Mouse (Mus musculus): ENCODE data around the gene Gng2.

The Gng2 gene

DNA sequence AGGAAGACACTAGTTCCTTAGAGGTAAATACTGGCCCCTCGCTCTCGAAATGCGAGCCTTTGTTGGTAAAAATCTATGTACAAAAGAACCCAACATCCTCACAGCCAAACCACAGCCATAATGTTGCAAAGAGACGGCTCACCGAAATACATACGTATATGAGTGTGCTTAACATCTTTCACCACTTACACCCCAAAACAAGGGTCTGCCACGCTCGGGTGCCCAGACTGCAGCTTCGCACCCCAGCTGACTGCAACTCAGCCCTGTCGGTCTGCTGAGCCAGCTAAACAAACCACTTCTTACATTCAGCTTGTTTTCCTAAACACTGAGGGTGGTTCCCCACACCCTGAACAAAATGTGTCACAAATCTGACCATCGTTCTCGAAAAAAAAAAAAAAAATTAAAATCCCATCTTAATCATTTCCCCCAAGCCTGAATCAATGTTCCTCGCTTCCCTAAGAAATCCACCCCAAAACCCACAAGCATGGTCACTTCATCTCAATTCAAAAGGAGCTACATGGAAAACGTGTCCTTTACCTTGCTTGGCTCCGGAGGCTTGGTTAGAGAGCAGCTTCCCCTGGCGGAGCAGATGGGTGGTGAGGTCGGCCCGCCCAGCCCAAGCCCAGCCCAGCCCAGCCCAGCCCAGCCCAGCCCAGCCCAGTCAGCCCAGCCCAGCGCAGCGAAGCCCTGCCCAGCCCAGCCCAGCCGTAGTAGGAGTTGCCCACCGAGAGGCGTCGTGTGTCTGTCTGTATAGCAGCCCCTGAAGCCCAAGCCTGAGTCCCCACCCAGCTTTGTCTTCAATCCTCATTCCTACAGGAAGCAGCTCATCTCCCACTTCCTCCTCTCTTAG is 781 bp downstream of the Gng2 start:
- in situ Hi-C loops (cut with MboI, MseI), result no loop called here

DNA sequence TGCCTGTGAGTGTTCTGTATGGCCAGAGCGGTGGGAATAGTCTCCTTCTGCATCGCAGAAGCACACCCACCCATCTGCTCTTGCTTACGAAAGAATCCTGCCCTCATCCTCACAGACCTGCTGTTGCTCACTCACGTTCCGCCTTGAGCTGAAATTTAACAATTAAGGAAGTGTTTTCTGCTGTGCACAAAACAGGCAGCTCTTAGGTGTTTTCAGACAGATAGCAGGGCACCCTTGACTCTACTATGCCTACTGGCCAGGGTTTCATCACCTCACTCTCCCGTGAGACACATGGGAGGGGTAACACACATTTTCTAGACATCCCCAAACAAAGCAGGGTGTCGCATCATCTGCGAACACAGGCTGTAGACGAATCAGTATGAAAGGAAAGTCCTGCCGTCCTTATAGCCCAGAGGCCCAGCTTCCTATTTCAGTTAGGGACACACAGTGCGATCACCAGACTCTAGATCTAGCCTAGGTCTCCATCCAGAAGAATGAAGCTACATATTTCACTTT is 2.4 kb downstream of the Gng2 start:
- in situ Hi-C loops (cut with MboI, MseI), result no loop called here

DNA sequence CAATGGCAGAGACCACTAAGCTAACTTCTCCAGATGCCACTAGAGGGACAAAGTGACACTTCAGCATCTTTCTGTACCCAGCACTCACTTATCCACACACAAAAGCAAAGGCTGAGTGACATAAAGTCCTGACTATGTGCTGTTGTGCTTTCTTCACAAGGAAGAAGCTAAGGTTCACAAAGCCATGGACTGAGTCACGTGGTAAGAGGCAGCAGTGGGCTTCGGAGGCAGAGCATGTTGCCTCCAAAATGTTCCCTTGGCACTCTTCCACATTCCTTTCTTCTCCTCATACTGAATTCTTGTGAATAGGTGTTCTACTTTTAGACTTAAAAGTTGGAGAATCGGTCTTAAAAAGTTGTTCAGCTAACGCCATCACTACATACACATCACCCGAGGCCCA is 3.0 kb downstream of the Gng2 start:
- in situ Hi-C loops (cut with MboI, MseI), result no loop called here

DNA sequence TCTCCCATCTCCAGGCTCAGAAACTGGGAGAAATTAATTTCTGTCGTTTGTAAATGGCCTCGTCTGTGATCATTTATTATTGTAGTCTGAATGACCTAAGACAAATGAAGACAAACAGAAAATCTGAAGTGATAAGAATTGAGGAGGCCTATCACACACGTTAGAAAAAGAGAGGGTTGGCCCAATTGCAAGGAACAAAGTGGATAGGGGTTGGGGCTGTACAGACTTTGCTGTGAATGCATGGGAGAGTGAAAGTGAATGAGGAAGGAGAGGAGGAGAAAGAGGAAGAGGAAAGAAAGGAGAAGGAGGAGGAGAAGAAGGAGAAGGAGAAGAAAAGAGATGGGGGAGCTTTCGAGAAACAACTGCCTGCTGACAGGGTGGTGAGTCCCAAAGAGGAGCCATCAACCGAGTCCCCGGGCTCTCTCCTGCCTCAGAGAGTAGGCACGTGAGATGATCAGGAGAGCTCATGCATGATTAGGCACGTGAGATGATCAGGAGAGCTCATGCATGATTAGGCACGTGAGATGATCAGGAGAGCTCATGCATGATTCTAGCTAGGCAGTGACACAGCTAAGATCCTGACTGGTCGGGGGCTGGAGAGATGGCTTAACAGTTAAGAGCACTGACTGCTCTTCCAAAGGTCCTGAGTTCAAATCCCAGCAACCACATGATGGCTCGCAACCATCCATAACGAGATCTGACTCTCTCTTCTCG is 5.0 kb downstream of the Gng2 start:
- in situ Hi-C loops (cut with MboI, MseI), result no loop called here

DNA sequence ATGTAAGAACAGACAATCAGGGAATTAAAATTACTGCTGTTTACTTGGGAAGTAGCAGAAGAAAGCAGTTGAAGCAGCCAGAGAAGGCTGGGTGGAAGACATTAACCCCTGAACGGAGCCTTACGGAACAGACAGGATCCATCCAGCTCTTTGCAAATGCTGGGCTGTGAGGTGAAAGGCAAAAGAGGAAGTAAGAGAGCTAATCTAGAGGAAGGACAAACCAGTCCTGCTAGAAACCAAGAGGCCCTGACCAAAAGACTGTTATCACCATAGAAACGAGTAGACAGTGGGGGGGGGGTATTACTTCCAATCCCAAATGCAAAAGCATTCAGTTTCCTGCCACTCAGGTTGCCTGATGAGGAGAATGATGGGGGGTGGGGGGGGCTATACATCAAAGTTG is 6.6 kb downstream of the Gng2 start:
- in situ Hi-C loops (cut with MboI, MseI), result no loop called here

DNA sequence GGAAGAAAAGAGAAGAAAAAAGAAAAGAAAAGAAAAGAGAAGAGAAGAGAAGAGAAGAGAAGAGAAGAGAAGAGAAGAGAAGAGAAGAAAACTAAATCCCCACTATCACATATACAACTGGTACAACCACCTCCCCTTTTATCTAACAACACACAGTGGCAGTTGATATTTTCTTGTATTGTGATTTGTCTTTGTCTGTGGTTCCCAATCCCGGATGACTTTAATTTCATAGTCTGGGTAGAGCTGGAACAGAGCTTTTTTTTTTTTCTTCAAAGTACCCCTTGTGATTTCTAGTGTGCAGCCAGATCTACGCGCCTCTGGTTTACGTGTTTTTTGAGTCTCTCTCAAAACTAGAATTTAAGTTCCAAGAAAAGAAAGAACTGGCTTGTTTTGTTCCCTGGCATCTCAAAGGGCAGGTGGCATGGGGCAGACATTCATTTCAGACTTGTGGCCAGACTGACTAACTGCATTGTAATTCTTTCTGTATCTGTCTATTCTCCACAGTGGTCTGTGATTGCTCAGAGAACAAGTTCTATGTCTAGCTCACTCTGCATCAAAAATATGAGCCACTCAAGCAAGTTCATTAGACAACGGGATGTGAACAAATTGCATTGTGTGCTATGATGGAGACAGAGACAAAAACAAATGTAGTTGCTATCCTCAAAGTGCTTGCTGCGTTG is 7.2 kb downstream of the Gng2 start:
- in situ Hi-C loops (cut with MboI, MseI), result no loop called here

DNA sequence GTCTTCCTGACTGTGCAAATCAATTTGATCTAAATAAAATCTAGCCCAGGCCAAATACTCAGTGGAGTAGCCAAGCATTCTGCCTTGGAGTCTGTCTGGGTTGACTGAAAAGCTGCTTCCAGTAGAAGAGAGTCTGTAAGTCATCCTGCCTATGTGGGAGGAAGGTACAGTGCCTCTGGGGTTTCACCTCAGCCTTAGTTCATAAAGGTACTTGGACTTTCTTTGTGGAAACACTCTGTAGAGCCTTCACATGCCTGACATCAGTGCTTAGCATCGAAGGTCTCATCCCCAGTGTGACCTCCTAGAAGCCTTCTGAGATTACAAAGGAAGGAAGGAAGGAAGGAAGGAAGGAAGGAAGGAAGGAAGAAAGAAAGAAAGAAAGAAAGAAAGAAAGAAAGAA is 7.9 kb downstream of the Gng2 start:
- in situ Hi-C loops (cut with MboI, MseI), result no loop called here

DNA sequence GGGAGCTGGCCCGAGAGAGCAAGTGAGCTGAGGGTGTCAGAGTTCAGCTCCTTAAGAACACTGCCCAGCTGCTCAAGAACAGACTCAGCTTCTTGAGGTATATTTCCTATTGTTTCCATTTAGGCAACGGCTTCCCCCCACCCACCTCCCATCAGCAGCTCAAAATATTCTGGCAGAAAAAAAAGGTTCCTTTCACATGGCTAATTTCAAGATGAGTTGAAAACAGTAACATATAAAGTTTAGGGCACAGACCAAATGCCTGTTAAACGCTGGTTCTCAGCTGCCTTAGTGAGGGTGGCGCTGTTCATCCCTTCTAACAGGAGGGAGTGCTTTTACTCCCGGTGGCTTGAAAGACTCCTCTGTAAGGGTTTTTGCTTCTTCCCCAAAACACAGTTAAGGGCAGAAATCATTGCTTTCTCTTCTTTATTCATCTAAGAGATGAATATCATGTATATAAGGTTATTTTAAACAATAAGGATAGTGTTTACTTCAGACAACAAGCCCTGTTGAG is 8.4 kb downstream of the Gng2 start:
- in situ Hi-C loops (cut with MboI, MseI), result no loop called here

DNA sequence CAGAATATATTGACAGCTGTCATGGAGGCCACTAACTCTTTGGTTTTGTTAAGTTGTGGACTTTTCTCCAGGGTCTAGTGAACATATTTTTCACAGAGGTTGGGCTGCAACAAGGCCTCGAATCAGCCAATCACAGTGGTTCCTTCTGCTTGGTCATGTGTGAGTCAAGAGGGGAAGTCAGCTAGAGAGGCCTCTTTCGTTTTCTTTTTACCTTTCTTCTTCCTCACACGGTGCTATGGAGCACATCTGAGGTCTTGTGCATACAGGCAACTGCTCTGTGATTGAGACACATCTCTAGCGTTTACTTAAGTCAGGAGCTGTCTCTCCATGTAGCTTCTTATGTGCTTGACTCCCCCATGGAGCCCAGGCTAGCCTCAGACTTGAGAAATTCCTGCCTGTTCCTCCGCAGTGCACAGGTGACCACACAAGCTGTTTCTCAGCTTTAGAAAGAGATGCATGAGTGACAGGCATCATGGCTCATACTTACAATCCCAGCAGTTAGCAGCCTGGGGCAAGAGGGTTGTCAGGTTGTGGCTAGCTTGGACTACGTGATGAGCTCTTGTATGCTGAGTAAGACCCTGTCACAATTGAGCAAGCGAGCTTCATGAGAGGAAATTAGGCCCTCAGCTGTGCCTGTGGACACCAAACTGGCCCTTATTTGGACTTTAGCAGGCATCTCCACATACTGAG is 9.0 kb downstream of the Gng2 start:
- in situ Hi-C loops (cut with MboI, MseI), result no loop called here

DNA sequence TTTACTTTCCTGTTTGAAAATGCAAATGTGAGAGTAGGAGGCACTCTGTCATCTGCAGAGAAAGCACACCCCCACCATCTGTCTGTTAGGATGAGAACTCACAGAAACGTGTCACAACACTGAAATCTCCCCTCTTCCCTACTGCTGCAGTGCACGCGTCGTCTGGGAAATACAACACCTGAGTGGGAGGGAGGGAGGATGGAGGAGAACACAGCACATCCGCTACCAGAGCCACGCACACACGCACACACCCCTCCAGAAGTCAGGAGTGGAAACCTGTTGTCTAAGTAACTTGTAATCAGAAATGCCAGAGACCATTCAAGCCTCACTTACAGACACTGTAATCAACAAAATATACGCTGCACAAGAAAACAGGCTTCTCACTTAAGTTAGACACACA is 9.9 kb downstream of the Gng2 start:
- in situ Hi-C loops (cut with MboI, MseI), result no loop called here

DNA sequence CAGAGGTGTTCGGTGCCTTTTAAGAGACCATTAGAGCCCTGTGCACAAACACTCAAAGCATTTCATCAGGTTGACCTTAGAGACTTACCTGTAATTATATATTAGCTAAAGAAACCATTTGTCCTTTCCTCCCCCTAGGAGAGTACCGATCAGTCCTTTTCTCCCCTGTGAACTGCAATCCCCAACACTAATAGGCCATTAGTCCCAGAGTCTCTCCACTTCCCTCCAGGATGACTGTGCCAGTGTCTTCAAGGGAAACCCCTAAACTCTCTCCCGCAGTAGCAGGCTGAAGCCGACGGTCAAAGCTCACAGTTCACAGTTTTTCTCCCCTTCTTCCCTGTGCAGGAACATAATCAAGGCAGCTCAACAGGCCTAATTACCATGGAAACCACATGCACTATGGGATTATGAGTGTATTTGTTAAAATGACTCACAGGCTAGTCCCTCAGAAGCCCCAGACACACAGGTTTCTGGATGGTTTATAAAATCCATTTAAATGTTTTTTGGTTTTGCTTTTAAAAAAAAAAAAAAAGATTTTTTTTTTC is 13.4 kb downstream of the Gng2 start:
- in situ Hi-C loops (cut with MboI, MseI), result no loop called here

DNA sequence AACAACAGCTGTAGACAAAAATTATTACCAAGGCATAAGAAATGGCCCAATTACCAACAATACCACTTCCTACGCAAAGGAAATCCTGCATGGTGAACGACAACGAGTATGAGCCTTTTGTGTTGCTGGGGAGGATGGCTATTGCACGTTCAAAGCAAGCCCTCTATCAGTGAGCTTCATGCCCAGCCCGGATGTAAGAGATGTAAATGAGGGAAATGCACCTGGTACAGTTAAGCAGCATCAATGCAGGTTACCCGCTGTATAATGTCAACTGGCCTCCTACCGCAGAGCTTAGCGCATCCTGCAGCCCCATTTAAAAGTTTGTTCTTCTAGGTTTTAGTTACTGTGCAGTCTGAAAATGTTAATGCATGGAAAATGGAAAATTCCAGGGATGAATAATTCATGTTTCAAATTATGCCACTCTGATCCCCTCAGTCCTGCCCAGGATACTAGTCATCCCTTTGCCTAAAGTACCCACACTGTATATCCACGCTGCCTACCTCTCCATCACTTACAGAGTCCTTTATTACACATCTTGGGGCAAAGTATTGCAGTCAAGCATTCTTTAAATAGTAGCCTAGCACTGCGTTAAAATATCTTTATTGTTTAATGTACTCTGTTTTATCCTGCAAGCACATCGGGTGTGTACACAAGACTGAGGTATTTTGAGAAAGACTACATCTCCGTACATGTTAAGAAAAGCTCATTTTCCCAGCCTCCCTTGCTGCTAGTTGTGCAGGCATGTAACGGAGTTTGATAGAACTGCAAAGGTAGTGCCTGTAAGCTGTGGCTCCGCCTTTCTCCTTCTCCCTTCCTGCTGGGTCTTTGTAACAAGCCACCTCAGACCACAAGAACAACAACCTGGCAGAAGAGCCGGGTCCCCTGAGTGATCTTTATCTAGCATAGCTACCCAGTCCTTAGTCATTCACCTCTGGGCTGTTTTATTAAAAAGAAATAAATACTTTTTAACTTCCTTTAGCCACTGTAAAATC is 15.2 kb downstream of the Gng2 start:
- in situ Hi-C loops (cut with MboI, MseI), result no loop called here

DNA sequence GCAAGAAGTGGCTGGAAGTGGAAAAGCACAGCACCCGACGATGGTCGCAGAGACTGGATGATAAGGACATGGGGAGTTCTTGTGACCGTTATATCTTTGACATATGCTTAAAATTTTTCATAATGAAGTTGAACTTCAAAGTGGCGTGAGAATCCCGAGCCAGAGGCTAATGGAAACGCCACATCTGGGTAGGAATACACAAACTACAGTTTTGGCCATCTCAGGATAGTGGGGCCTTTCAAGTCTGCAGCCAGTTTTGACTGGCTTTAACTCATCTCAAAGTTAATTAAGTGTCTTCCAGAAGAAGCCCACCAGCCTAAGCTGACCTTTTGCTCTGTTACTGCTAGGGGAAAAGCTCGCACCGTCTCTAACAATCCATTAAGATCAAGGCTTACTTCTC is 17.6 kb downstream of the Gng2 start:
- in situ Hi-C loops (cut with MboI, MseI), result loop anchor here (5.0 kb wide), 1 partner anchor 97 kb away; no protein-coding TSS in a partner anchor

DNA sequence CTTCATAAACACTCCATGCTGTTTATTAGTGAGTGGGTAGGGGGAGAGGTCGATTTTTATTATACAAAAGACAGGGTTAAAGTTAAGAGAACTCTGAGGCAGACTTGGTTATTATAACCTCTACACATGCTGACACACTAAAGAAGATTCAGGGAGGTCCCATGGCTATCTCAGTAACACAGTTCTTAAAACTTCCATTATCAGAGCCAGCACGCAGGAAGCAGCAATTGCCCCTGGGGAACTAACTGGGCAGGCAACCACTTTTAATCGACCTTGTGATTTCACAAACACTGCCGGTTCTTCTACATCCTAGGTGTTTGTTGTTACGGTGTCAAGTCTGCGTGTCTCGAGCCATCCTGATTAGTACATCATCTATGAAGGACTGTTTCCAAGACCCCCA is 22.4 kb downstream of the Gng2 start:
- in situ Hi-C loops (cut with MboI, MseI), result loop anchor here (5.0 kb wide), 1 partner anchor 102 kb away; no protein-coding TSS in a partner anchor

DNA sequence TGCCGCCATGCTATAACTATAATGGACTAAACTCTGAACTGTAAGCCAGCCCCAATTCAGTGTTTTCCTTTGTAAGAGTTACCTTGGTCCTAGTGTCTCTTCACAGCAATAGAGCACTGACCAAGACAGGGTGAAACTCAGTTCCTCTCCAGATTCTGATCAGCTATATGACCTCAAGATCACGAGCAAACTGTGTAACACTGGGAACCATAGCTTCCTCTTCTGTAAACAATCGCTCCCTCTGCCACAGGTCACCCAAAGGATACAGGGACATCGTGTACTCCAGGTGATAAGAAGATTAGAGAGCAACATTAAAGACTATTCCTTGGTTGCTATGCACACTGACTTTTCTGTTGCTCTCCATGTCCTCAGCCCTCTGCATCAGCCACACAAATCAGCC is 26.6 kb downstream of the Gng2 start:
- in situ Hi-C loops (cut with MboI, MseI), result no loop called here

DNA sequence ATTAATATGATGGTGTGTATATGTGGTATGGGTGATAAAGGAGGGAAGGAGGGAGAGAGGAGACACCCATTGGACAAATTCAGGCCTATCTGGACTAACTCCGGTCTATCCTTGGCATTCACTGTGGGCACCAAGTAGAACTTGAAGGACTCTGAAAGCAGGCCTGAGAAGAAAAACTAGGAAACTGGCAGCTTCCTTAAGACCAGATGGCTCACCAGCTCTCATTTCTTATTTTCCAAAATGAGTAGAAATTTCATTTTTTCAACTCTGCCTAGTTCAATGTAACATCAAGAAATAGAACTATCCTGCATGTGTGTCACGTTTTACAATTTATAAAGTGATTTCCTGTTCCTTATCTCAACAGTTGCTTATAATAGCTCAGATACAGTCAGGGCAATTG is 28.0 kb downstream of the Gng2 start:
- in situ Hi-C loops (cut with MboI, MseI), result no loop called here

DNA sequence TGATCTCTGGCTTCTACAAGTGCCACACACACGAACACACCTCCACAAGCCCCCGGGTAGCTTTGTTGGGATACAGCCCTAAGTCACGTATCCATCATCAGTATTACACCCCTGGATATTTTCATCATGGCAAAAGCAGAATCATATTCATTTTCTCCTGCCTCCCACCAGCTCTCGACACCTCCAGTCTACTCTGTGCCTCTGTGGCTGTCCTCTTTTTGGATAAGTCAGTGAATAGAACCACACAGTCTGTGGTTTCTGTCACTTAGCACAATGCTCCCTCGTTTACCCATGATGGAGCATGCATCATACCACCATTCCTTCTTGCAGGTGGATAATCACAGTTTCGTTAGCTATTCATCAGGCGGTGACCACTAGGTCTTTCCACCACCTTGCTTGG is 31.2 kb downstream of the Gng2 start:
- in situ Hi-C loops (cut with MboI, MseI), result no loop called here

DNA sequence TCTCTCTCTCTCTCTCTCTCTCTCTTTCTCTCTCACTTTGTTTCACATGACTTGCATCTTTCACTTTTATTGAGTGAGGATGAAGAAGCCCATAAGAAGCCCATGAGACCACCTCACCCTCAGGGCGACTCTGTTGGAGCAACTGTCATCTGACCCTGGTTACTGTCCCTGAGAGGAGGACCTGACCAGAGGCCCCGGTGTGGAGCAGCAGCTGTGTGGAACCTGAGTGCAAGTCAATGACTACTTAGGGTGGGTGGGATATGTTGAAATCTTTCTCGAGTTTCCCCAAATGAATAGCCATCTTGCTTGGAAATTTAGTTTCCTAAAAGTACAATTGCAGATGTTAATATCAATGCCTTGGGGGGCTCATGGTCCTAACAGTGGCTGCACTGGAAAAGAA is 34.7 kb downstream of the Gng2 start:
- in situ Hi-C loops (cut with MboI, MseI), result no loop called here

DNA sequence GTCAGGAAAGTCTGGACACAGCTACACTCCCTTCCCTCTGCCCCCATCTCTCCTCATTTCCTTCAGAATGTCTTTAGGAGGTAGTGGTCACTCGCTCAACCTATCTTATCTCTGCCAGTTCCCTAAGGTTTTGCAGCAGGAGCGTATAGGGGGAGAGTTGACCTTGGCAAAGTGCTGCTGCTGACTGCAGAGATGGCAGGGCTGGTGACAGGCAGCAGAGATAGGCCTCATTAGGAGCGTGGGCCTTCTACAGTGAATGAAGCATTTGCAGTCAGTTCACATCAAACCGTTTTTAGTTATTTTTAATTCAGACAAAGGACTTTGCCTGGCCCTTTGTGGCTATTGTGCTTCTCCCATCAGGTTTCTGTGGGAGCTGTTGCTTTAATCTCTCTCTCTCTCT is 35.1 kb downstream of the Gng2 start:
- in situ Hi-C loops (cut with MboI, MseI), result no loop called here

DNA sequence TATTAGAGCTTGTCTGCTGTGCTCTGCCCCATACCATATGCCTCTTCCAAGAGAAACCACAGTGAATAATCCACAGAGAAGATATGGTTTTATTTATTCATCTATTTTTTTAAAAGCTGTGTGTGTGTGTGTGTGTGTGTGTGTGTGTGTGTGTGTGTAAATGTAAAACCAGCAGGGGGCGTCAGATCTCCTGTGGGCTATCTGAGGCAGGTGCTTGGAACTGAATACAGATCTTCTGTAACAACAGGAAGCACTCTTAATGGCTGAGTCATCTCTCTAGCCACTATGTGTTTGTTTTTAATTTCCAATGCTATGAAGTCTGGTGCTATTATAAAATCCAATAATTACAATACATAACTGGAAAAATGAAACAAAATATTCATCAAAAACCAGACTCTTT is 37.4 kb downstream of the Gng2 start:
- in situ Hi-C loops (cut with MboI, MseI), result no loop called here
